Mouse (Mus musculus) mouse embryonic stem cell (cell line): ENCODE data around the gene Megf8.

Source experiments
- in situ Hi-C, 2 experiments: fragments of 300-500 bp; cut with MboI; formaldehyde crosslinking; loops; 1 replicate in 1 of 2; 3 replicates in 1 of 2; pipeline ENCODE4 v1.14.3; 2019 to 2020; ENCODE audit warnings: low sequenced_read_pairs in 2 of 2, low pct_unique_long_range_greater_than_20kb in 1 of 2, mixed read lengths in 1 of 2; ENCODE audit not compliant: unreplicated experiment in 1 of 2

Gene Megf8

DNA sequence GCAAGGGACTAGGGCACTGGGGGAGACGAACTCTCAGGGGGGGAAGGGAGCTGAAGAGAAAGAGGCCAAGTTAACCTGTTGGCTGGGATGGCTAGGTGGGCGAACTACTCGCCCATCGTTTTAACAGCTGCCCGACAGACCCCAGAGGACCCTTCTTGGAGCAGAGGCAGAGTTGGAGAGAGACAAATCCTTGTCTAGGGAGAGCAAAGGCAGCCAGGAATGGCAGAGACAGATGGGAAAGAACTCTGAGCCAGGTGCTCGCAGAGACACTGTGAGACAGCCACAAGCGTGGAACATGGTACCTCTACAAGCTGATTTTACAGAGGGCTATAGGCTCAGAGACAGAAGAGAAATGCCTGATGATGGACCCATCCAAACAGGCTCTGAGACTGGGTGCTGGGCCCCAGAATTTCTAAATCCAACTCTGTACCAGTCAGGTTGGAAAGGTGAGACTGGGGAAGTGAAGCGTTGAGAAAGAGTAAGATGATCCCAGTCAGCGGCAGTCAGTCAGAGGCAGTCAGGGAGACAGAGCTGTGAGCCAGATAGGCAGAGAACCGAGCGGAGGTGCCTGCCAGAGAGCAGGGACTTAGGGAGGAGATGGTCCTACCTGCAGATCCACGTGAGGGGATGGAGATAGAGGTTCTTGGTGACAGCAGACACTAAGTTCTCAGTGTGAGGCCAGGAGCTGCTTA lies 52.2 kb downstream of the Megf8 start, which contains the start of gene Cnfn:
Gene Cnfn (minus strand): TSS at position 667 of the 692 bp plus-strand sequence.
- in situ Hi-C loops: no loop called here

DNA sequence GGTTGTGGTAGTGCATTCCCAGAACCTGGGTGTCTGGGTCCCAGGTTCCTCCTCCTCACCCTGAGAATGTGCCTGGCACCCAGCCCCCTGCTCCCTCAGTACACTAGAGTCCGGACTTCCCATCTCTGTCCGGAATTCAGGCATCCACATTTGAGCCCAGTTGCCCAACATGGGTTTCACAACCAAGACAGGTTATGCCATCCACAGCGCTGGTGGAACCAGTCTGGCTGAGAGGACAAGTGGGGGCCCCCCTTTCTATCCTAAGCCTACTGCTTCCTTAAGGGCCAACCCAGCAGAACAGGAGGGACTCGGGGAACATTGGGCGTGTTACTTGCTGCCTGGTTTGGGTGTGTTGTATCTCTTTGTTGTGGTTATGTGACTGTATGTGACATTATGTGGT lies 55.5 kb downstream of the Megf8 start:
- in situ Hi-C loops: no loop called here

DNA sequence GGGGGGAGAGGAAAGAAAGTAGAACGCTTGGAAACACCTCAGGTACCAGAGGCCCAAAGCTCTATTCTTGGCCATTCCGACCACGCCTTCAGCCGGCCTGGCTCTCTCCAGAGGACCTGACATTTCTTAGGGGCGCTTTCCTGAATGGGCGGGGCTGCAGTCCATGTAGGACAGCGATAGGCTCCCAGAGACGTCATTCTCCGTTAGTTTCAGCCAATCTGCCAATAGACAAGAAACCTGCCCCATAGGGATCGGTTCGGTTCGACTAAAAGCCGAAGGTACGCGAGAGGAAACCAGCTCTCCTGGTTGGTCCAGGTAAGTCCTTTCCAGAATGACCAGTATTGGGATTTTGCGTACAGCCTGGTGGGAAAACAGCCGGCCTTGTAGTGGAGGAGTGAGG lies 59.6 kb downstream of the Megf8 start:
- in situ Hi-C loops: loop anchor here in 1 of 2 experiments (25.0 kb wide), 1 partner anchor 389 kb away; no protein-coding TSS in a partner anchor

DNA sequence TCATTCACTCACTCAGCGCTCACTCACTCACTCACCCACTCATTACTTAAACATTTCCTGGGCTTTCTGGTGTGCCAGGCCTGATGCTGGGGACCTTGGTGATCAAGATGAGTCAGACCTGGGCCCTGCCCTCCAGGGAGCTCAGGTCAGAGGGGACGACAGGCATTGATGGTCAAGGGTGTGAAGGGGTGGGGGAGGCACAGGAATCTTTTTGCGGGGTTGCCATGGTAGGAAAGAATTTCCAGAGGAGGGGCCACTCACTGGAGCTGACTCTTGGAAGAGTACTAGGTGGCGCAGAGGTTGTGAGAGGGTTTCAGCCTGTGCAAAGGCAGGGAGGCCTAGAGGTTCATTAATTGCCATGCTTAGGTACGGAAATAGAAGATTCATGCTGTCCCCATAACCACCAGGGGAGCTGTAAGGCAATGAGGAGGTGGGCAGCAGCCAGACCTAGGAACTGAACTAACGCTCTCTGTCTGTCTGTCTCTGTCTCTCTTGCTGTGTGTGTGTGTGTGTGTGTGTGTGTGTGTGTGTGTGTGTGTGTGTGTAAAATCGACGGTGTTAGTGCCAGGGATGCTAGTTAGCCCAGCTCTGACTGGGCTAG lies 60.2 kb downstream of the Megf8 start:
- in situ Hi-C loops: loop anchor here in 1 of 2 experiments (25.0 kb wide), 1 partner anchor 390 kb away; no protein-coding TSS in a partner anchor

DNA sequence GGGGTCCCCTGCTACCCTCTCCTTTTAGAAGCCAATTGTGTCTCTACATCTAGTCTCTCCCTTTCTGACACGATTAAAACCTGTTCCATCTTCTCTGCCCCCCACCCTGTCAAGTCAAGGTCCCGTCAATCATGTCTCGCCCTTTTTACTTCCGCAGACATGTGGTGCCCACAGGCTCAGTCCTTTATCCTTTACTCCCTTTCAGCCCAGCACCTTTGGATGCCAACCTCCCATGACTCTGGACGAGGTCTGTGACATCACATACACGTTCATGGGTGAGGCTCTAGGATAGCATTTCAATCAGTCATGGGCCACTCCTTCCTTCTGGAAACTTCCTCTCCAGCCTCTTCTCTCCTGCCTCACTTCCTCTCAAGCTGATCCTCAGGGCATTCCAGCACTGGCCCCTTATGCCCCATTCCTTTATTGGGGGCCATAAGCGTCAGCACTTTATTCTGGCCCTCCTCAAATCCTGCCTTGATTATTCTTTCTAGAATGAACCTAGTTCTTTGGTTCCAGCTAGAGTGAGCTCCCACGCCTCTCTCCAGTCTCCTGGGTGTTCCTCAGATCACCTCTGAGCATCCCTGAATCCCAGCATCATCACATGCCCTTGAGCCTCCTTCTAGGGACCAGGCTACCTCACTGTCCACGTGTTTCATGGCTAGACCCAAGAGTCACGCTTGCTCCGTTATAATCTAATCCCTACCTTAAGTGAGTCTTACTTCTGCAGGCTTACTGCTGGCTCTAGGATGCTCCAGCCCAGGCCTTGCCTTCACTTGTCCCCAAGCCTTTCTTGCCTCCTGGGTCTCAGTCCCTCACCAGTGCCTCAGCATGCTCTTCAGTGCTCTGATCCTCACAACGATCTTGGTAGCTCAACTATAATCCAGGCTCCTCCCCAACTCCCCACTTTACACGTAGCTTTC lies 61.5 kb downstream of the Megf8 start:
- in situ Hi-C loops: loop anchor here in 1 of 2 experiments (25.0 kb wide), 1 partner anchor 391 kb away; no protein-coding TSS in a partner anchor

DNA sequence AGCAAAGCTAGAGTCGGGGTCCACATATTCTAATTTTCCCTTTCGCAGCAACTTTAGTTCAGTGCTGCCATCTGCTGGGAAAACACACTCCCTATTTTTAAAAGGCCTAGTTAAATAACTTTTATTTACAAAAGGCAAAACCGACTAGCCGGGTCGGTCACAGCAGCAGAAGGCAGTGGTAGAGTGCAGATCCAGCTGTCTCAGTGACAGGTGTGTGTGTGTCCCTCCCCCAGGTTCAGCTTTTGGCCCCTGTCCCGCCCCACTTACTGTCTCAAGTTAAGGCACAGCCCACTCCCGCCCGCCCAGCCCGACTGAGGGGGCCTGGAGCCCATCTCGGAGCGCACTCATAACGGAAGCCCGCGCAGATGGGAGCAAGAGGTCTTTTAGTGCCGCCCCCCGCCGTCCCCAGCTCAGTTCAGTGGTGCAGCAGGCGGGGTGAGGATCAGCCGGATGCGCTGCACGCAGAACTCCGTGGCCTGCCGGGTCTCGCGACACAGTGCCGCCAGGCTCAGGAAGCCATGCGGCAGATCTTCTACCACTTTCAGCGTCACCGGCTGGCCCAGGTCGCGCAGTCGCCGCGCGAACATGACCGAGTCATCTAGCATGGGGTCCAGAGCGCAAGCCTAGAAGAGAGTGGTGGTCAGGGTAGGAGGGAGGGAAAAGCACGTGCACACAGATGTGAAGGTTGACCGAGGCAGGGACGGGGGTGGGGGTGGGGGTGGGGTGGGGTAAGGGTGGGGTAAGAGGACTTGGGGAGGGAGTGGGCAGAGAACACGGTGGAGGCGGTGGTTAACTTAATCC lies 62.8 kb downstream of the Megf8 start:
- in situ Hi-C loops: loop anchor here in 1 of 2 experiments (25.0 kb wide), 1 partner anchor 392 kb away; no protein-coding TSS in a partner anchor

DNA sequence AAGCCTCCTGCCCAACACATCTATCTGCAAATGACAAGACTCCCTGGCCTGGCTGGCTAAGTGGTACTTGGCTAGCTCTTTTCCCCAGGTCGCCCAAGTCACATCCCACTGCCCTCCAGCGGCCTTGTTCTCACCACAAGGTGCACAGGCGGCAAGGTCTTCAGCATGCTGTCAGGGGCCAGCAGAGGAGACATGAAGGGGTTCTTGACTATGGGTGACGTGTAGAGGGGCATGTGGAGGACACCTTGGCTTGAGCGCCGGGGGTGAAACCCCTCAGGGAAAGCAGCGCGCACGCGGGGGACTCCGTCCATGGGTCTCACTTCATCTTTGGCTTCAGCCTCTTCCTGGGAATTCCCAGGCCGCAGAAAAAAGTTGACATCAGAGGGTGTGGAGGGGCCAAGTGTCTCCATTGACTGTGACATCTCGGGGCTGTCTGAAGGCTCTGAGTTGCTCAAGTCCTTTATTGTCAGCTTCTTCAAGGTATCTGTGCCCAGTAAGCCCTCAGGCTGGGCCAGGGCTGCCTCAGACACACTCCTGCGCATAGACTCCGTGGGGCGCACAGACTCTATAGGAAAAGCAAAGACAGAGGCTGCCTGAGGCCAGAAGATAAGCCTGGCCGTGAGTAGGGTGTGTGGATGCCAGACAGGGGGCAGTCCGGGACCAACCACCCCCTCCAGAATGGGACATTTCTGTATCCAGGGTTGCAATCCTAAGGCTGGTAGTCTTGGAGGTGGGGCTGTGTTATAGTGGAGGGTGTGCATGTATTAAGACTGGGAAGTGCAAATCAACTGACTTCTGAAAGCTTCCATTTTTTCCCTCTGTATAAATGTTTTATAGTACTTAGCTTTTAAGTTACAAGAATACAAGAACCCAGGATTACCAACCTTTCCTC lies 63.7 kb downstream of the Megf8 start:
- in situ Hi-C loops: loop anchor here in 1 of 2 experiments (25.0 kb wide), 1 partner anchor 393 kb away; no protein-coding TSS in a partner anchor

DNA sequence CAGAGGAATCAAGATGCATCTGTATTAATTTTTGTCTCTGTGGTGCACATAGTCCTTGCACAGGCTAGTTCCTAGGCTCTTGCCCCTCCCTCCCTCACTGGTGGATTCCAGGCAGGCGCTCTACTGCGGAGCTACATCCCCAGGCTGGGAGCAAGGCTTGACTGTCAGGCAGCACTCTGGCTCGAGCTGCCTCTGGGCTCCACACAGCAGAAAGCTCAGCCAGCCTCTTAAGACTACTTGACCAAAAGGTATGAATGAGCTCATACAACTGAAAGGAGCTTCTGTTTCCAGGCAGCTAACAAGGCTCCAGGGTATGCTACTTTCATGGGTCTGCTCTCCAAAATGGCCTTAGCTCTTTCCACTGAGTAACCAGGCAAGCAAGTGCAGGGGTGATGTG lies 64.3 kb downstream of the Megf8 start:
- in situ Hi-C loops: loop anchor here in 1 of 2 experiments (25.0 kb wide), 1 partner anchor 394 kb away; no protein-coding TSS in a partner anchor

DNA sequence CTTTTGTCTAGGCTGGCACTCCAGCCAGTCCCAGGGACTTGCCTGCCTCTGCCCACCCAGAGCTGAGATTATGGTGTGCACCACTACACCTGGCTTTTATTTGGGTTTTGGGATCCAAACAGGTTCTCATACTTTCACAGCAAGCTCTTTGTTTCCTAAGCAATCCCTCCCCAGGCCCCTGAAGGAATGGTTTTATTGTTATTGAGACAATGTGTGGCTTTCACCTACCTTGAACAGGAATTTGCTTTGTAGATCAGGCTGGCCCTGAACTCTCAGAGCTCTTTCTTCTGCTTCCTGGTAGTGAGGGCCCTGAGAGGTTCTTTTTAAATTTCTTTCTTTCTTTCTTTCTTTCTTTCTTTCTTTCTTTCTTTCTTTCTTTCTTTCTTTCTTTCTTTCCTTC lies 65.6 kb downstream of the Megf8 start:
- in situ Hi-C loops: loop anchor here in 1 of 2 experiments (25.0 kb wide), 1 partner anchor 395 kb away; no protein-coding TSS in a partner anchor

DNA sequence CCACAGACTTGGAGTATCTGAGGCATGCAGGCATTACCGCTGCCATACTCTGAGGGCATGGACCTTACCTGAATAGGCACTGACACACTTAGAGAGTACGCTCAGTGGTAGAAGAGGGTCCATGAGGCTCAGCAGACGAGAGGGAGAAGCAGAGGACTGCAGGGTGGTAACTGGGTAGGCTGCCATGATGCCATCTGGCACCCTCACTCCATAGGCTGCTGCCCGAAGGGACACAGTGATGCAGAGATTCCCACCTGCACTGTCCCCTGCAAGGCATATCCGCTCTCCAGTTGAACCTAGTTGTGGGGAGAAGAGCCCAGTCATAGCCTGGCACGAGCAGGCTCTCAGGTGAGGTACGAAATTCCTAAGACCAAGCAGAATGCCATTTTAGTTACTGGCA lies 66.4 kb downstream of the Megf8 start:
- in situ Hi-C loops: loop anchor here in 1 of 2 experiments (25.0 kb wide), 1 partner anchor 396 kb away; no protein-coding TSS in a partner anchor

DNA sequence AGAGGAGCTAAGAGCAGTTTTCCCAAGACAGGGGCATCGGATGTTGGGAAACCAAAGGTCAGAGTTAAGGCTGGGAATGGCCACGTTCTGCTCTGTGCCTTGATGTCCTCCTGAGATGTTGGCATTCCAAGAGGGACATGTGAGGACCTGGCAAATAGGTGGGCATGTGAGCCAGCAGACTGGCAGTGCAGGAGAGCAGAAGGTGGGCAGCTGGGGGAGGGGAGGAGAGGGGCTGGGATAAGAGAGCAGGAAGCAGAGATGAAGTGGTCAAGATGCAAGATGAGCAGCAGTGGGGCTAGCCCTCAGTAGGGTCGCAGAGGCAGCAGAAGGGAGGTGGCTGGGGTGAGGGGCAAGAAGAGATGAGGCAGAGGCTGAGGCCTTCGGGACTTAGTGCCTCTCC lies 66.9 kb downstream of the Megf8 start:
- in situ Hi-C loops: loop anchor here in 1 of 2 experiments (25.0 kb wide), 1 partner anchor 397 kb away; no protein-coding TSS in a partner anchor

DNA sequence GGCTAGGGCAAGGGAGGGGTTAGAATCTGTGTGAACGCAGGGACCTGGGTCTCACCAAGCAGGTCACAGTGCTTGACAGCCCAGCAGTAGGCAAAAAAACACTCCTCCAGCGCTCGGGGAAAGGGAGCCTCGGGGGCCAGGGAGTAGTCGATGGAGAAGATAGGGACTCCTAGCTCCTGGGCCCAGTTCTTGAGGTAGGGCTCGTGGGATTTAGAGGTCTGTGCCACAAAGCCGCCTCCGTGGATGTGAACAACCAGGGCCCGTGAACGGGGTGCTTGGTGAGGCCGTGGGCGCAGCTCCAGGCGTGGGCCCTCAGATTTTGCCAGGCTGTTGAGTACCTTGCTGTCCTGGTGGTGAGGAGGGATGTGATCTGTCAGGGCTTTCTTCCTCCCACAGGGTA lies 67.4 kb downstream of the Megf8 start:
- in situ Hi-C loops: loop anchor here in 1 of 2 experiments (25.0 kb wide), 1 partner anchor 397 kb away; no protein-coding TSS in a partner anchor

DNA sequence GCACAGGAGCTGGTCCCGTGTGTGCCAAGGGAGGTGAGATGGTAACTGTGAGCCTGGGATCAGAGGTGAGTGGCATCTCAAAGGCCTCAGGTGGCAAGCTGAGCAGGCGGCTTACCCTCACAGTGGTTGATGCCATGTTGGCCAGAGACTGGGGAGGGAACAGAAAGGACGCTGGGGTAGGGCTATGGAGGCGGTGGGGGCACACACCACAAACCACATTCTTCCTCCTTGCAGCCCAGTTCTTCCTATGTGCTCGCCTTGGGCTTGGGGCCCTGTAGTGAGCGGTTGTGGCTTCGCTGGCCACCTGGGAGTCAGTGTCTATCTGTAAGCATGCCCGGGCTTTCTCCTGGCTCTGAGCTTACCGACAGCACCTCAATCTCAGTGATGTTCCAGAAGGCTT lies 67.9 kb downstream of the Megf8 start:
- in situ Hi-C loops: loop anchor here in 1 of 2 experiments (25.0 kb wide), 1 partner anchor 398 kb away; no protein-coding TSS in a partner anchor

DNA sequence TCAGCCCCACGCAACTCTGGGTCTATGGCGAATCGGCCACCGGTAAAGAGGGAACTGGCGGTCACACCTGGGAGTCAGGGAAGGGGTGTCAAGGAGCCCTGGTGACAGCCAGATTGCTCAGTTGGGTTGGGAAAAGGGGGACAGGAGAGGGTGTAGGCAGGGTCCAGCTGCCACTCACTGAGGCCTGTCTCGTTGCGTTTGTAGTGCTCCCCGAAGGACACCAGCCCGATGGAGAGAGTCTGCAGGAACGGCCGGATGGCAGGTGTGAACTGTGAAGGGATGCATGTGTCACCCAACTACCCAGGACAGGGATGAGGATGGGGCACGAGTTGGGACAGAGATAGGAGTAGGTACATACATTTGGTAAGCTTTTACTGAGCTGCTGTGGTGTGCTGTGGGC lies 68.3 kb downstream of the Megf8 start:
- in situ Hi-C loops: loop anchor here in 1 of 2 experiments (25.0 kb wide), 1 partner anchor 398 kb away; no protein-coding TSS in a partner anchor

DNA sequence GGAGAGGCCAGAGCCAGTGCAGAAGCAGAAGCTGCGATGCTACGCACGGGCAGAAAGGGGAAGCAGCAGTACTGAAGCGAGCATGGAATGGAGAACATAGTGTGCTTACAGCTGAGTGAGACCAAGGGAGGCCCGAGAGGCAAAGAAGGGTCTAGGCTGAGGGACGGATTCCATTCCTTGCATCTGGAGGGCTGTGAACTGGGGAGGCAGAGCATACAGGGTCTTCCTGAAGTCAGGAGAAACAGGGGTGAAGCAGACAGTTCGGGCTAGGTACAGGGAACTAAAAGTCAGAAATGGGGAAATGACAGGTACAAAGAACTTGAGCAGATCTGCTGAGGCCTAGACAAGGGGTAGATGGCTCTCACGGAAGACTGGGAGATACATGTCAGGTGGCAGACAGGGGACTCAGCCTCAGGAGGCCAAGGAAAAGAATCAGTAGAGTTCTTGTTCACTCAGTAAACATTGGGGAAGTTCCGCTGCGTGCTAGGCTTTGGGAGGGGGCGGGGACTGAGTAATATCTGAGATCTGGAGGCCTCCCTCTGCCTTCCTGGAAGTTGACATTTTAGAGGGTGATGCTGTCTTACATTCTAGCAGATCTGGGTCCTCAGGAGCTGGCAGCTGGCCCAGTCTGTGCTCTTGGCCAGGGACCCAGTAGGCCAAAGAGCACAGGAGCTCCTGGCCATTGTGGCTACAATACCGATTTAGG lies 69.0 kb downstream of the Megf8 start:
- in situ Hi-C loops: loop anchor here in 1 of 2 experiments (25.0 kb wide), 1 partner anchor 399 kb away; no protein-coding TSS in a partner anchor
